22 mouse cellular contexts compared by ENCODE assay signal in the genomic region with DNA sequence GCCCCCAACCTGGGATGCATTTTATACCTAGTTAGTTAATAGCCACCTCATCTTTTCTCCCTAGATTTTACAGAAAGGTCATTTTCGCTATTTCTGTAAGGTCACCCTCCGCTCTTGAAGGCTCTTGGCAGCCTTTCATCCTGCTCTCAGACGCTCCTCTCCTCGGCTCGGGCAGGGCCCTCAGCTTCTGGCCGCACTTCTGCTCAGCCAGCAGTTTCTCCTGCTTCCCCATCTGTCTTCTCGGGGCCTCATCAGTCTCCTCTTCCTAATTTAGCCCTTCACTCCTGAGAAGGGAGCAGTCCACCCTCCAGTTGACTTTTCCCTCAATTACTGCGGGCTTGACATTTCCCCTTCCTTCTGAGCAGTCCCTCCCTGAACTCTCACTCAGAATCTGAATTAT.
DNase-seq lines count a peak whose midpoint lies in the region; ATAC-seq and TF ChIP-seq lines count a peak whose summit lies in the region.
"Had no signal": no experiment of that assay in that cellular context is flagged by ENCODE, and none has a peak within 500 bp of the region (broad histone marks: within the 10 kb centered on the region; RNA-seq: fewer than 3 reads in every experiment).

No protein-coding gene starts in this region.

- intact Hi-C loops in left cerebral cortex, adult 2 months (cut with DNase I) = no loop called here

- no peak overlapping the region for H3K4me3 ChIP-seq in left cerebral cortex, adult 2 months
- no peak overlapping the region for H3K4me3 ChIP-seq in forebrain, embryonic 16.5 days (replicated peaks; ENCODE audit: low read length)
- H3K4me3 ChIP-seq: forebrain, embryonic 13.5 days; heart, adult 2 months; limb, embryonic 12.5 days; midbrain, embryonic 15.5 days had no signal

- no peak for TF ChIP-seq CTCF in left cerebral cortex, adult 2 months (IDR thresholded peaks at IDR 0.05)

- no peak overlapping the region for H3K4me2 ChIP-seq in forebrain, embryonic 16.5 days (ENCODE audit: low read length)
- H3K4me2 ChIP-seq: forebrain, embryonic 13.5 days; limb, embryonic 12.5 days; midbrain, embryonic 15.5 days had no signal

- no peaks in the 10 kb centered on the region for H3K27me3 ChIP-seq in forebrain, embryonic 16.5 days (replicated peaks; ENCODE audit: control insufficient read depth, insufficient read depth, low read length)
- H3K27me3 ChIP-seq: forebrain, embryonic 13.5 days; limb, embryonic 12.5 days; midbrain, embryonic 15.5 days; Patski had no signal

- 65% methylated on average over 8 of the region's 8 CpGs for WGBS in forebrain, embryonic 16.5 days

- H3K4me1 ChIP-seq in forebrain, embryonic 16.5 days (replicated peaks; ENCODE audit: control insufficient read depth, insufficient read depth, low read length) = no peaks in the 10 kb centered on the region
- H3K4me1 ChIP-seq: forebrain, embryonic 13.5 days; limb, embryonic 12.5 days; midbrain, embryonic 15.5 days had no signal

- no peaks in the 10 kb centered on the region for H3K36me3 ChIP-seq in forebrain, embryonic 16.5 days (ENCODE audit: control insufficient read depth, insufficient read depth)
- H3K36me3 ChIP-seq: limb, embryonic 12.5 days; midbrain, embryonic 15.5 days had no signal

- no peaks in the 10 kb centered on the region for H3K9me3 ChIP-seq in forebrain, embryonic 16.5 days (ENCODE audit: control insufficient read depth, low read length)
- H3K9me3 ChIP-seq: forebrain, embryonic 13.5 days; limb, embryonic 12.5 days; midbrain, embryonic 15.5 days had no signal

- no peak for DNase-seq in frontal cortex, postnatal 25 days (ENCODE audit: low spot score in 2 of 2)
- no peak for DNase-seq in left cerebral cortex, adult 2 months (ENCODE audit: extremely low spot score in 1 of 2, low spot score in 2 of 2)
- no peak for DNase-seq in left cerebral cortex, adult 11 months (ENCODE audit: low spot score)
- DNase-seq in brain, adult 2 months (ENCODE audit: low read depth, low spot score) = peak; percentile 54
- peak; percentile 49 for DNase-seq in gastrocnemius, postnatal 10 days
- DNase-seq: cerebellum, adult 9-10 months; embryo, embryonic 11 days; lung, postnatal 10 days; thymus, postnatal 14 days had no signal

- H3K27ac ChIP-seq in left cerebral cortex, adult 2 months = peak overlapping the region; percentile 83
- H3K27ac ChIP-seq in forebrain, embryonic 16.5 days (ENCODE audit: low read length) = no peak overlapping the region
- H3K27ac ChIP-seq: forebrain, embryonic 13.5 days; heart, adult 2 months; limb, embryonic 12.5 days; liver, embryonic 14.5 days; midbrain, embryonic 15.5 days; stomach, postnatal 0 days had no signal

- ATAC-seq in frontal cortex, adult (ENCODE audit: low TSS enrichment) = peak; percentile 20; the same call in 1 of the 2 replicates
- ATAC-seq in granulocyte monocyte progenitor cell, adult 5-6 weeks (replicated peaks; ENCODE audit: poor library complexity, severe bottlenecking) = no peak
- no peak for ATAC-seq in forebrain, embryonic 16.5 days
- ATAC-seq: activated CD4-positive, CD25-positive, alpha-beta regulatory T cell, adult 4 months; forebrain, embryonic 13.5 days; hindbrain, embryonic 16.5 days; intestine, postnatal 0 days; midbrain, embryonic 15.5 days; Patski had no signal

- H3K9ac ChIP-seq in forebrain, embryonic 16.5 days (replicated peaks; ENCODE audit: low read depth, low read length) = no peak overlapping the region
- H3K9ac ChIP-seq: forebrain, embryonic 13.5 days; limb, embryonic 12.5 days; liver, embryonic 14.5 days; midbrain, embryonic 15.5 days had no signal

Comparison
In these comparisons a context has a peak if more than half of its experiments do, and no peak if none do; other contexts are left out.
1. DNase-seq: peak in brain, adult 2 months (single experiment) and gastrocnemius, postnatal 10 days (single experiment); none in frontal cortex, postnatal 25 days (0 of 2), left cerebral cortex, adult 2 months (0 of 2) and left cerebral cortex, adult 11 months (single experiment).